In the genomic region with DNA sequence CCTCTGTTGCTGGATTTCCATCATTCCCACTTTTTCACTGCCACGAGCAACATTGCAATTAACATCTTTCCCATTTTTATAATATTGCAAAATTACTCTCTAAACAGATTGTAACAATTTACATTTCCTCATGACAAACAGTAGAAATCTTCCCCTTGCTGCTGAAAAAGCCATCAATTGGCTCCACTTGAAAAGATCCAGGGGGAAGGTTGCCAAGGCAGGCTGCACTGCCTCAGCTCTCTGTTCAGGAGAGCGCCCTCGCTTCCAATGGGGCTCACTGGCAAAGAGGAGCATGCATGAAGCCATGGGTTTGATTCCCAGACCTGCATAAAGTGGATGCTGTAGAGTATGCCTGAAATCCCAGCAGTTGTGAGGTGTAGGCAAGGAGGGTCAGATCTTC, we compare ENCODE assay signal across 22 mouse cellular contexts. TPM values are rescaled to one million over a fixed set of nuclear protein-coding genes. Genes with fewer than 3 reads are reported as not detected.
DNase-seq lines count a peak whose midpoint lies in the region; ATAC-seq and TF ChIP-seq lines count a peak whose summit lies in the region.
"Had no signal": no experiment of that assay in that cellular context is flagged by ENCODE, and none has a peak within 500 bp of the region (broad histone marks: within the 10 kb centered on the region; RNA-seq: fewer than 3 reads in every experiment).

No protein-coding gene starts in this region.

- H3K4me2 ChIP-seq in forebrain, embryonic 15.5 days (replicated peaks), result no peak overlapping the region
- no peak overlapping the region for H3K4me2 ChIP-seq in forebrain, embryonic 11.5 days (ENCODE audit: low read depth, low read length, severe bottlenecking)
- H3K4me2 ChIP-seq: embryonic facial prominence, embryonic 12.5 days; heart, embryonic 13.5 days; hindbrain, embryonic 12.5 days had no signal

- H3K36me3 ChIP-seq in forebrain, embryonic 15.5 days, result no peaks in the 10 kb centered on the region
- H3K36me3 ChIP-seq in forebrain, embryonic 11.5 days (ENCODE audit: control insufficient read depth, insufficient read depth, low read length), result no peaks in the 10 kb centered on the region
- no peaks in the 10 kb centered on the region for H3K36me3 ChIP-seq in testis, adult 2 months (ENCODE audit: control insufficient read depth, insufficient read depth, low read length)
- H3K36me3 ChIP-seq: embryonic facial prominence, embryonic 12.5 days; heart, embryonic 13.5 days; hindbrain, embryonic 12.5 days had no signal

- WGBS in forebrain, embryonic 15.5 days, result 53% methylated on average over 3 of the region's 3 CpGs
- WGBS in forebrain, embryonic 11.5 days, result 89% methylated on average over 3 of the region's 3 CpGs

- no peak overlapping the region for H3K9ac ChIP-seq in forebrain, embryonic 15.5 days (replicated peaks)
- H3K9ac ChIP-seq in forebrain, embryonic 11.5 days (ENCODE audit: low read length), result no peak overlapping the region
- H3K9ac ChIP-seq: embryonic facial prominence, embryonic 12.5 days; heart, embryonic 13.5 days; hindbrain, embryonic 12.5 days had no signal

- H3K4me3 ChIP-seq in forebrain, embryonic 15.5 days, result no peak overlapping the region
- H3K4me3 ChIP-seq in forebrain, embryonic 11.5 days (ENCODE audit: low read depth, low read length), result no peak overlapping the region
- no peak overlapping the region for H3K4me3 ChIP-seq in layer of hippocampus, adult 2 months
- H3K4me3 ChIP-seq in testis, adult 2 months (ENCODE audit: control insufficient read depth, low read depth, low read length), result peak overlapping the region; percentile 82
- H3K4me3 ChIP-seq: embryonic facial prominence, embryonic 12.5 days; gastrocnemius, adult 2 months; heart, embryonic 13.5 days; hindbrain, embryonic 12.5 days had no signal

- no peak for TF ChIP-seq CTCF in layer of hippocampus, adult 2 months (conservative IDR thresholded peaks at IDR 0.05)
- TF ChIP-seq CTCF in testis, adult 2 months (IDR thresholded peaks at IDR 0.05; ENCODE audit: control insufficient read depth, insufficient read depth, insufficient replicate concordance, low read depth, low read length), result no peak

- no peaks in the 10 kb centered on the region for H3K4me1 ChIP-seq in forebrain, embryonic 15.5 days
- no peaks in the 10 kb centered on the region for H3K4me1 ChIP-seq in forebrain, embryonic 11.5 days (replicated peaks; ENCODE audit: control insufficient read depth, insufficient read depth, low read length)
- H3K4me1 ChIP-seq in testis, adult 2 months (ENCODE audit: control insufficient read depth, insufficient read depth, low read length), result no peaks in the 10 kb centered on the region
- H3K4me1 ChIP-seq: embryonic facial prominence, embryonic 12.5 days; heart, embryonic 13.5 days had no signal

- TF ChIP-seq POLR2A in testis, adult 2 months (IDR thresholded peaks at IDR 0.05; ENCODE audit: control insufficient read depth, low read depth, low read length), result no peak

- H3K9me3 ChIP-seq in forebrain, embryonic 15.5 days, result no peaks in the 10 kb centered on the region
- H3K9me3 ChIP-seq in forebrain, embryonic 11.5 days (ENCODE audit: control insufficient read depth, low read length), result no peaks in the 10 kb centered on the region
- H3K9me3 ChIP-seq: embryonic facial prominence, embryonic 12.5 days; heart, embryonic 13.5 days; hindbrain, embryonic 12.5 days had no signal

- ATAC-seq in forebrain, embryonic 15.5 days (replicated peaks), result 0 out of 2 replicates have a peak, but pooled peaks have one; percentile 8
- ATAC-seq in forebrain, embryonic 11.5 days (replicated peaks; ENCODE audit: low FRiP score), result no peak
- ATAC-seq: activated CD4-positive, CD25-positive, alpha-beta regulatory T cell, adult 4 months; forebrain, embryonic 16.5 days; hindbrain, embryonic 16.5 days; inflammation-experienced regulatory T-cells, adult 6 months; Patski had no signal

- no peak overlapping the region for H3K27ac ChIP-seq in forebrain, embryonic 15.5 days (replicated peaks)
- H3K27ac ChIP-seq in forebrain, embryonic 11.5 days (ENCODE audit: low read depth, low read length), result no peak overlapping the region
- peak overlapping the region; percentile 53 for H3K27ac ChIP-seq in layer of hippocampus, adult 2 months
- no peak overlapping the region for H3K27ac ChIP-seq in testis, adult 2 months (ENCODE audit: control insufficient read depth, insufficient read depth, low read depth, low read length)
- H3K27ac ChIP-seq: embryonic facial prominence, embryonic 12.5 days; gastrocnemius, adult 2 months; heart, embryonic 13.5 days; hindbrain, embryonic 12.5 days had no signal

- no peak for DNase-seq in forebrain, embryonic 11.5 days (ENCODE audit: low spot score)
- DNase-seq in layer of hippocampus, adult 2 months (ENCODE audit: low spot score in 2 of 2), result peak in 1 of 2 experiments; percentile 52
- DNase-seq in layer of hippocampus, adult 11-12 months (ENCODE audit: low spot score), result no peak
- no peak for DNase-seq in testis, postnatal 14 days (ENCODE audit: low spot score)
- no peak for DNase-seq in thymus, postnatal 0 days (ENCODE audit: low spot score)
- DNase-seq: adrenal gland, postnatal 14 days; cerebellum, adult 11 months; cerebellum, adult 8-10 months; cerebellum, postnatal 14 days; gastrocnemius, adult 2 months; gastrocnemius, postnatal 25 days; heart, postnatal 4 days had no signal

- H3K27me3 ChIP-seq in forebrain, embryonic 15.5 days, result no peaks in the 10 kb centered on the region
- H3K27me3 ChIP-seq in forebrain, embryonic 11.5 days (ENCODE audit: control insufficient read depth, insufficient read depth, low read length), result no peaks in the 10 kb centered on the region
- H3K27me3 ChIP-seq in testis, adult 2 months (ENCODE audit: control insufficient read depth, insufficient read depth, low read length), result no peaks in the 10 kb centered on the region
- H3K27me3 ChIP-seq: embryonic facial prominence, embryonic 12.5 days; hindbrain, embryonic 12.5 days; Patski had no signal

RNA-seq across cellular contexts. Expression of a gene that starts 56.6 kb away (rescaled TPM):
- polyA plus RNA-seq in forebrain, embryonic 15.5 days (2015; fragmentation: Nextera tagmentation; extraction: Ambion mirVana), result 88.1 and 91.3 TPM in 2 replicates
- polyA plus RNA-seq in forebrain, embryonic 11.5 days (2014; fragmentation: Nextera tagmentation; extraction: Ambion mirVana), result 107 and 114 TPM in 2 replicates
- total RNA-seq in layer of hippocampus, adult 2 months (2021), result 10 to 100 TPM; 65.3 to 66.9 TPM
- polyA plus RNA-seq in testis, adult 2 months (2012; rRNA removed), result 57.8 and 68.3 TPM in 2 replicates
- polyA plus RNA-seq in thymus, postnatal 0 days (2015; fragmentation: Nextera tagmentation; extraction: Ambion mirVana), result 32.9 and 34.6 TPM in 2 replicates
